Mouse (Mus musculus) heart, embryonic 14.5 days (tissue): Measurements from ENCODE around the gene Mars. TPM values are rescaled to one million over a fixed set of nuclear protein-coding genes. Genes with fewer than 3 reads are reported as not detected.

ENCODE experiments used
- ATAC-seq: fragments of 200-750 bp; cut with Nextera tagmentation; 2 replicates; pipeline ENCODE4 v1.8.0; 2017; ENCODE audit warnings: low read depth, moderate TSS enrichment; ENCODE audit not compliant: insufficient number of reproducible peaks, insufficient read depth, low FRiP score
- H3K27ac ChIP-seq, 2 experiments: fragments of 200-500 bp in 1 of 2; fragments of 300-500 bp in 1 of 2; sonication (generic) in 1 of 2; replicated peaks in 1 of 2; 2 replicates each; pipeline ENCODE4 v1.5.1; 2012 to 2014; ENCODE audit warnings: low read depth in 2 of 2, low read length in 2 of 2, control low read depth in 1 of 2, mild to moderate bottlenecking in 1 of 2, mixed read lengths in 1 of 2; ENCODE audit not compliant: control insufficient read depth in 1 of 2, insufficient read depth in 1 of 2
- H3K27me3 ChIP-seq: fragments of 300-500 bp; sonication (generic); 2 replicates; pipeline ENCODE4 v1.6.1; 2014; ENCODE audit warnings: mild to moderate bottlenecking, low read length, control low read depth; ENCODE audit not compliant: control insufficient read depth, insufficient read depth
- H3K36me3 ChIP-seq: fragments of 300-500 bp; sonication (generic); 2 replicates; pipeline ENCODE4 v1.6.1; 2014; ENCODE audit warnings: mild to moderate bottlenecking, control low read depth, low read length, mixed read lengths; ENCODE audit not compliant: control insufficient read depth, insufficient read depth
- H3K4me1 ChIP-seq, 2 experiments: fragments of 200-500 bp in 1 of 2; fragments of 300-500 bp in 1 of 2; sonication (generic) in 1 of 2; 2 replicates each; pipeline ENCODE4 v1.6.1; 2012 to 2014; ENCODE audit warnings: low read length in 2 of 2, control low read depth in 1 of 2, mixed read lengths in 1 of 2; ENCODE audit not compliant: control insufficient read depth in 2 of 2, insufficient read depth in 2 of 2
- H3K4me2 ChIP-seq: fragments of 300-500 bp; sonication (generic); 2 replicates; pipeline ENCODE4 v1.6.1; 2014; ENCODE audit warnings: mild to moderate bottlenecking, low read length
- H3K4me3 ChIP-seq, 2 experiments: fragments of 200-500 bp in 1 of 2; fragments of 300-500 bp in 1 of 2; sonication (generic) in 1 of 2; 2 replicates each; pipeline ENCODE4 v1.5.1; 2012 to 2014; ENCODE audit warnings: low read length in 2 of 2, mild to moderate bottlenecking in 2 of 2, control low read depth in 1 of 2, low read depth in 1 of 2, moderate library complexity in 1 of 2; ENCODE audit not compliant: control insufficient read depth in 1 of 2, insufficient read depth in 1 of 2
- H3K9ac ChIP-seq: fragments of 300-500 bp; sonication (generic); 2 replicates; pipeline ENCODE4 v1.6.1; 2014; ENCODE audit warnings: mild to moderate bottlenecking, low read length
- H3K9me3 ChIP-seq: fragments of 300-500 bp; sonication (generic); 2 replicates; pipeline ENCODE4 v1.6.1; 2016; ENCODE audit warnings: low read length, control low read depth; ENCODE audit not compliant: control insufficient read depth
- WGBS: fragments of 180-500 bp; shearing (Covaris S2); extraction: QIAGEN DNeasy Blood & Tissue Kit; methylation state at CpG from one replicate; pipeline ENCODE4 v1.1.7; 2014; 5-methylcytosine and 5-hydroxymethylcytosine counted together
- polyA plus RNA-seq: library from polyadenylated mRNA; unstranded; fragments of >200 nt; fragmentation: Nextera tagmentation; extraction: Ambion mirVana; gene quantifications from 2 replicates; pipeline ENCODE4 v1.2.1, GENCODE M21; 2014

Gene Mars
- polyA plus RNA-seq, 1 experiment from 2014 or later: 76.1 TPM

DNA sequence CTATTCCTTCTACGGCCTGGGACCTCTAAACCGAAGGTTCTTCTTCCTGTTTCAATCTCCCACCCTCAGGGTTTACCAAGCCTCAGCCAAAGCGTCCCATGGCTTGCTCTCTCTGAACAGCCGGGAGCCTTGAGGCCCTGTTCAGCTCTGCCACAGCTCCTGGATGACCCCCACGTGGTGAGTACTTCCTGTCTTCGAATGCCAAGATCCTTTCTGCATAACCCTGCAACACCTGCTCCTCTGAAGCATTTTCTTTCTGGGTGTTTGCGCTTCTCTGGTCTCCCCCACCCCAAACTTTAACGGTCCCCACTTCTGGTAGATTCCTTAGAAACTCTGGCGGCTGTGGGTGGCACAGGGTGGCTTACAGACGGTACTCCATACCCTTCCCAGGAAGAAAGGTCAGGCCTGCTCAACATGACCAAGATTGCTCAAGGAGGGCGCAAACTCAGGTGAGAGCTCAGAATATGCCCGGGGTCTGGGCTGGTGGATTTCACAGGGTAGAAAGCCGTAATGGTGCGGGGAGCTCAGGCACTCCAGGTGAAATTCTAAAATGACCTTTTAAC is 13.9 kb upstream of the Mars start:
- peak overlapping the region; percentile 65; the same call in 1 of the 2 replicates for H3K9ac ChIP-seq
- peaks cover 9 to 15% of the 10 kb centered on the region in 2 experiments for H3K4me1 ChIP-seq
- peak overlapping the region; percentile 89 for H3K4me2 ChIP-seq
- peak overlapping the region; percentile 47 to 51 for H3K4me3 ChIP-seq
- no peak overlapping the region for H3K27ac ChIP-seq
- no peaks in the 10 kb centered on the region for H3K9me3 ChIP-seq
- no peaks in the 10 kb centered on the region for H3K36me3 ChIP-seq
- WGBS: 38% methylated on average over 14 of the region's 14 CpGs
- no peak for ATAC-seq
- peaks cover 68% of the 10 kb centered on the region for H3K27me3 ChIP-seq

GRCm38 (mm10) chr10:127324495-127324894 is 12.9 kb upstream of the Mars start:
- Histone ChIP-seq H3K27ac (no peak overlapping the region), H3K27me3 (peaks cover 60% of the 10 kb centered on the region), H3K4me3 (no peak overlapping the region), H3K9me3 (no peaks in the 10 kb centered on the region), H3K4me2 (no peak overlapping the region), H3K36me3 (no peaks in the 10 kb centered on the region), H3K4me1 (peaks cover 9 to 15% of the 10 kb centered on the region in 2 experiments), H3K9ac (no peak overlapping the region)
- 8% methylated on average over 7 of the region's 7 CpGs for WGBS
- no peak for ATAC-seq

DNA sequence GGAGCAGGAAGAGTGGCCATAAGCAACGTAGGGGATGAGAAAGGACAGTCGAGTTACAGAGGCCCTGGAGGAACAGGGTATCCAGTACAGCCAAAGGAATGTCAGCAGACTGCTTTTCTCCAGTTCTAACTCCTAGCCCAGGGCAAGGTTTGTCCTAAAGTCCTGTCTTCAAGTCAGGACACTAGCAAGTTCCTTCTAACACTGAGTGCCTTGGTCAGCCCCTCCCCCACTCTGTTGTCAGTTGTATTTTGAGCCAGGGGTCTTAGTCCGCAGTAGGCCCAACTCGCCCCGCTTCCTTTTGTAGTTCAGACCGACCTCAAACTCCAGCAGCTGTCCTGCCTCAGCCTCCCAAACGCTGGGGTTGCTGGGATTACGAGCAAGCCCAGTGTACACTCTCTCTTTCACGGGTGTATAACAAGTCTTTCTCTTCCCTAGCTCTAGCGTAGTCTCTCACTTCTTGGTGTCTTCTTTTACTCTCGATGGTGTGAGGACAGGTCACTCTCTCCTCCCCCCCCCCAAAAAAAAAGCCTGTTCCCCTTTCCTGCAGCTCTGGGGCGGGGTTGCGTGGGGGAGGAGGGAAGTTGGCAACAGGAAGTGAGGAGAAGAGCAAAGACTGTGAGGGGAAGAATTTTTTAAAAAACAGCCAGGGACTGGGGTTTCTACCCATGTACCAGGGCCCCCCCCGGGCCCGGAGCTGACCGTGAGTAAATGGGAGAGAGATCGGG is 11.7 kb upstream of the Mars start:
- no peak for ATAC-seq
- H3K4me1 ChIP-seq: peaks cover 9 to 15% of the 10 kb centered on the region in 2 experiments
- no peak overlapping the region for H3K27ac ChIP-seq
- peaks cover 48% of the 10 kb centered on the region for H3K27me3 ChIP-seq
- H3K9ac ChIP-seq: no peak overlapping the region
- no peaks in the 10 kb centered on the region for H3K9me3 ChIP-seq
- no peaks in the 10 kb centered on the region for H3K36me3 ChIP-seq
- 69% methylated on average over 17 of the region's 17 CpGs for WGBS
- H3K4me2 ChIP-seq: no peak overlapping the region
- H3K4me3 ChIP-seq: no peak overlapping the region

GRCm38 (mm10) chr10:127322669-127323068 is 11.1 kb upstream of the Mars start:
- no peak overlapping the region for H3K27ac ChIP-seq
- WGBS: 64% methylated on average over 4 of the region's 4 CpGs
- H3K9ac ChIP-seq: no peak overlapping the region
- H3K36me3 ChIP-seq: no peaks in the 10 kb centered on the region
- H3K27me3 ChIP-seq: peaks cover 42% of the 10 kb centered on the region
- H3K4me1 ChIP-seq: peaks cover 9 to 15% of the 10 kb centered on the region in 2 experiments
- no peaks in the 10 kb centered on the region for H3K9me3 ChIP-seq
- no peak for ATAC-seq
- H3K4me3 ChIP-seq: no peak overlapping the region
- no peak overlapping the region for H3K4me2 ChIP-seq

DNA sequence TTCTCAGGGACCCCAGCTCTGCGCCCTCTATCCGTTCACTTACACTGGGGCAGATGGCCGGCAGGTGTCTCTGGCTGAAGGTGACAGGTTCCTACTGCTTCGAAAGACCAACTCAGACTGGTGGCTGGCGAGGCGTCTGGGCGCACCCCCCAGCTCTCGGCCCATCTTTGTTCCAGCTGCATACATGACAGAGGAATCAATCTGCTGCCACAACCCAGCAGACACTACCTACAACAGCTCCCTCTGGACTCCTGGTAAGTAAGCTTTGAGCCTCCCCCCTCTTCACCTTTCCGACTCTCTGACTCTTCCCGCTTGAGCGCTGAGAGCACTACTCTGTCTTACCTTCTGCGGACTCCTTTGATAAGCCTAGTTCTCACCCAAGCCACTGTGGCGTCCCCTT is 10.6 kb upstream of the Mars start:
- WGBS: 48% methylated on average over 13 of the region's 13 CpGs
- Histone ChIP-seq H3K9ac (no peak overlapping the region), H3K36me3 (no peaks in the 10 kb centered on the region), H3K4me2 (no peak overlapping the region), H3K4me1 (peaks cover 9 to 15% of the 10 kb centered on the region in 2 experiments), H3K27me3 (peaks cover 37% of the 10 kb centered on the region), H3K27ac (no peak overlapping the region), H3K9me3 (no peaks in the 10 kb centered on the region), H3K4me3 (no peak overlapping the region)
- ATAC-seq: no peak

GRCm38 (mm10) chr10:127321621-127322020 is 10.0 kb upstream of the Mars start, which contains the start of gene Arhgap9:
TSS of gene Arhgap9 (plus strand) at chr10:127321964.
- Histone ChIP-seq H3K4me3 (no peak within 1 kb of the TSS), H3K4me2 (no peak within 1 kb of the TSS), H3K36me3 (no peaks in the 10 kb centered on the region), H3K27ac (no peak within 1 kb of the TSS), H3K9ac (no peak within 1 kb of the TSS), H3K27me3 (peaks cover 32% of the 10 kb centered on the region), H3K9me3 (no peaks in the 10 kb centered on the region), H3K4me1 (peaks cover 9 to 11% of the 10 kb centered on the region in 2 experiments)
- ATAC-seq: no peak
- 60% methylated on average over 3 of the region's 3 CpGs for WGBS

- H3K27me3 ChIP-seq: peaks cover 15% of the 10 kb centered on the region
- no peaks in the 10 kb centered on the region for H3K9me3 ChIP-seq
- 78% methylated on average over 7 of the region's 7 CpGs for WGBS
- no peaks in the 10 kb centered on the region for H3K4me1 ChIP-seq
- no peak overlapping the region for H3K4me3 ChIP-seq
- H3K4me2 ChIP-seq: no peak overlapping the region
- no peak overlapping the region for H3K9ac ChIP-seq
- no peak; the same call in 1 of the 2 replicates for ATAC-seq
- H3K27ac ChIP-seq: no peak overlapping the region
- no peaks in the 10 kb centered on the region for H3K36me3 ChIP-seq
Observed at GRCm38 (mm10) chr10:127319969-127320368, 8.4 kb upstream of the Mars start.
